Mouse (Mus musculus): Measurements from ENCODE around the gene Bri3. TPM values are rescaled to one million over a fixed set of nuclear protein-coding genes. Genes with fewer than 3 reads are reported as not detected.

The Bri3 gene
- total RNA-seq (2021) = 10 to 100 TPM; 59.4 to 62.4 TPM
- long read RNA-seq, experiment 1, transcript Bri3-201 (3 exons, 955 nt) = major isoform, 11 of 17 reads
- long read RNA-seq, experiment 1, partial matches to known transcripts = 0 of 17 reads
- long read RNA-seq, experiment 1, other reads (novel, unspliced or antisense) = 6 of 17 reads
- long read RNA-seq, experiment 2, transcript Bri3-201 (3 exons, 955 nt) = major isoform, 8 of 10 reads
- long read RNA-seq, experiment 2, partial matches to known transcripts = 1 of 10 reads
- long read RNA-seq, experiment 2, other reads (novel, unspliced or antisense) = 1 of 10 reads

GRCm38 (mm10) chr5:144243901-144244487 is at the start of gene Bri3:
Gene Bri3, plus strand, starts transcription at chr5:144244437.
- DNase-seq (ENCODE audit: low spot score in 2 of 2) = no peak

GRCm38 (mm10) chr5:144195567-144195966 is 48.7 kb upstream of the Bri3 start:
- DNase-seq (ENCODE audit: low spot score in 2 of 2) = no peak

GRCm38 (mm10) chr5:144200616-144201015 is 43.6 kb upstream of the Bri3 start:
- no peak for DNase-seq (ENCODE audit: low spot score in 2 of 2)

GRCm38 (mm10) chr5:144202430-144202829 is 41.8 kb upstream of the Bri3 start:
- no peak for DNase-seq (ENCODE audit: low spot score in 2 of 2)

- DNase-seq (ENCODE audit: low spot score in 2 of 2) = no peak
Observed at GRCm38 (mm10) chr5:144203398-144203959, 40.8 kb upstream of the Bri3 start.

- no peak for DNase-seq (ENCODE audit: low spot score in 2 of 2)
Observed at GRCm38 (mm10) chr5:144204303-144204702, 39.9 kb upstream of the Bri3 start.

GRCm38 (mm10) chr5:144204911-144205310 is 39.3 kb upstream of the Bri3 start:
- DNase-seq (ENCODE audit: low spot score in 2 of 2) = no peak

GRCm38 (mm10) chr5:144206069-144206468 is 38.2 kb upstream of the Bri3 start:
- no peak for DNase-seq (ENCODE audit: low spot score in 2 of 2)

GRCm38 (mm10) chr5:144207478-144207877 is 36.8 kb upstream of the Bri3 start:
- peak in 1 of 2 experiments; percentile 52 for DNase-seq (ENCODE audit: low spot score in 2 of 2)

GRCm38 (mm10) chr5:144214453-144214852 is 29.8 kb upstream of the Bri3 start:
- peak in 1 of 2 experiments; percentile 58 for DNase-seq (ENCODE audit: low spot score in 2 of 2)

GRCm38 (mm10) chr5:144215992-144216391 is 28.2 kb upstream of the Bri3 start:
- no peak for DNase-seq (ENCODE audit: low spot score in 2 of 2)

- DNase-seq (ENCODE audit: low spot score in 2 of 2) = no peak
Observed at GRCm38 (mm10) chr5:144218061-144218460, 26.2 kb upstream of the Bri3 start.

GRCm38 (mm10) chr5:144219306-144219705 is 24.9 kb upstream of the Bri3 start:
- no peak for DNase-seq (ENCODE audit: low spot score in 2 of 2)

GRCm38 (mm10) chr5:144219936-144220335 is 24.3 kb upstream of the Bri3 start:
- no peak for DNase-seq (ENCODE audit: low spot score in 2 of 2)

- DNase-seq (ENCODE audit: low spot score in 2 of 2) = no peak
Observed at GRCm38 (mm10) chr5:144221305-144221704, 22.9 kb upstream of the Bri3 start.

- no peak for DNase-seq (ENCODE audit: low spot score in 2 of 2)
Observed at GRCm38 (mm10) chr5:144222811-144223502, 21.3 kb upstream of the Bri3 start.

GRCm38 (mm10) chr5:144223503-144223862 is 20.8 kb upstream of the Bri3 start, which contains the start of gene Tecpr1:
Gene Tecpr1, minus strand, starts transcription at chr5:144223615.
- peak; percentile 92 to 95 for DNase-seq (ENCODE audit: low spot score in 2 of 2)

GRCm38 (mm10) chr5:144223899-144224816 is 20.1 kb upstream of the Bri3 start:
- DNase-seq (ENCODE audit: low spot score in 2 of 2) = no peak

- no peak for DNase-seq (ENCODE audit: low spot score in 2 of 2)
Observed at GRCm38 (mm10) chr5:144226220-144226619, 18.0 kb upstream of the Bri3 start.

- DNase-seq (ENCODE audit: low spot score in 2 of 2) = no peak
Observed at GRCm38 (mm10) chr5:144230216-144230615, 14.0 kb upstream of the Bri3 start.

- no peak for DNase-seq (ENCODE audit: low spot score in 2 of 2)
Observed at GRCm38 (mm10) chr5:144231410-144231809, 12.8 kb upstream of the Bri3 start.
